Mouse (Mus musculus) testis, adult 2 months (tissue): ENCODE data around the gene Slc26a5. TPM values are rescaled to one million over a fixed set of nuclear protein-coding genes. Genes with fewer than 3 reads are reported as not detected.

Experiments used
- H3K27ac ChIP-seq: fragments of 200-500 bp; 2 replicates; pipeline ENCODE4 v1.5.1; 2012; ENCODE audit warnings: low read depth, low read length; ENCODE audit not compliant: control insufficient read depth, insufficient read depth
- H3K27me3 ChIP-seq: fragments of 200-500 bp; 2 replicates; pipeline ENCODE4 v1.6.1; 2012; ENCODE audit warnings: mild to moderate bottlenecking, low read length, moderate library complexity; ENCODE audit not compliant: control insufficient read depth, insufficient read depth
- H3K36me3 ChIP-seq: fragments of 200-500 bp; 2 replicates; pipeline ENCODE4 v1.6.1; 2012; ENCODE audit warnings: mild to moderate bottlenecking, low read length; ENCODE audit not compliant: control insufficient read depth, insufficient read depth
- H3K4me1 ChIP-seq: fragments of 200-500 bp; 2 replicates; pipeline ENCODE4 v1.6.1; 2012; ENCODE audit warnings: low read length; ENCODE audit not compliant: control insufficient read depth, insufficient read depth
- H3K4me3 ChIP-seq: fragments of 200-500 bp; 2 replicates; pipeline ENCODE4 v1.5.1; 2012; ENCODE audit warnings: low read depth, mild to moderate bottlenecking, low read length, moderate library complexity, mixed read lengths; ENCODE audit not compliant: control insufficient read depth
- CTCF ChIP-seq: fragments of 200-500 bp; IDR thresholded peaks from 2 replicates; pipeline ENCODE4 v1.5.1; 2012; ENCODE audit warnings: low read depth, mild to moderate bottlenecking, inconsistent platforms, low read length, moderate library complexity; ENCODE audit not compliant: control insufficient read depth, insufficient read depth, insufficient replicate concordance
- POLR2A ChIP-seq: fragments of 200-500 bp; IDR thresholded peaks from 2 replicates; pipeline ENCODE4 v1.6.1; 2012; ENCODE audit warnings: low read depth, mild to moderate bottlenecking, inconsistent platforms, low read length, moderate library complexity; ENCODE audit not compliant: control insufficient read depth
- polyA plus RNA-seq: library from polyadenylated mRNA; depleted of rRNA; stranded (reverse); fragments of >200 nt; gene quantifications from 2 replicates; pipeline ENCODE4 v1.2.3, GENCODE M21; 2012; rRNA removed

Slc26a5 gene
- polyA plus RNA-seq, 1 experiment = not detected

DNA sequence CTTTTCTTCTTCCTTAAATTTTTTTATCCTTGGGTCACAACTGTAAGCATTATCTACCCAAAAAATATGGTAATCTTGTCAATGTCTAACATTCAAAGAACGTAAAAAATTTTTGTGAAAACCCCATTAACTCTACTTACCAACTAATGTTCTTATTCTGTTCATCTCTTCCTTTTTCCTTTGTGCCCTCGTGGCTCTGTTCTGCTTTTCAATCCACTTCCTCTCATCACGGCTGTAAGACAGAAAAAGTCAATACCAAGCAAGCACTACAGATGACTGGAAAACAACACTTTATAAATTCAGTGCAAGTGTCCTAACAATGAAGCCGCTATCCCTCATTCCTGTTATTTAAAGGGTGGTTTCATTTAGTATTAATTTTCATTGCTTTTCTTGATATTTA lies 96.9 kb downstream of the Slc26a5 start:
- Histone ChIP-seq H3K27ac (no peak overlapping the region), H3K4me1 (no peaks in the 10 kb centered on the region), H3K36me3 (peaks cover 5% of the 10 kb centered on the region), H3K27me3 (no peaks in the 10 kb centered on the region), H3K4me3 (no peak overlapping the region)
- TF ChIP-seq POLR2A = no peak
- TF ChIP-seq CTCF = no peak

Other genes starting within 250 kb of the Slc26a5 start
- 84.2 and 92.2 TPM in 2 replicates for gene Fbxl13, start 220.0 kb downstream of the Slc26a5 start, polyA plus RNA-seq
- gene Armc10, start 219.8 kb downstream of the Slc26a5 start, polyA plus RNA-seq = 8.9 and 9.3 TPM in 2 replicates
- 13.5 and 14.4 TPM in 2 replicates for gene Napepld, start 164.2 kb downstream of the Slc26a5 start, polyA plus RNA-seq
- gene Pmpcb, start 128.5 kb downstream of the Slc26a5 start, polyA plus RNA-seq = 78.0 and 86.0 TPM in 2 replicates
- gene Dnajc2, start 80.4 kb downstream of the Slc26a5 start, polyA plus RNA-seq = 52.7 and 53.3 TPM in 2 replicates
- gene Psmc2, start 80.3 kb downstream of the Slc26a5 start, polyA plus RNA-seq = 169 and 174 TPM in 2 replicates